Mouse (Mus musculus) liver, embryonic 13.5 days (tissue): ENCODE data around the gene Odaph. TPM values are rescaled to one million over a fixed set of nuclear protein-coding genes. Genes with fewer than 3 reads are reported as not detected.
"Not testable (repeated sequence)": the region's sequence is repeated elsewhere in the genome, so short reads cannot be mapped to it uniquely, and the experiment has no call there.

Experiments
- ATAC-seq: fragments of 200-750 bp; cut with Nextera tagmentation; 2 replicates; pipeline ENCODE4 v1.8.0; 2017; ENCODE audit warnings: low read depth, mild to moderate bottlenecking, moderate number of reproducible peaks, moderate library complexity
- DNase-seq: peaks from one replicate; pipeline ENCODE4 v3.0.0; 2022
- H3K27ac ChIP-seq: fragments of 300-500 bp; sonication (generic); 2 replicates; pipeline ENCODE4 v1.5.1; 2015; ENCODE audit warnings: moderate library complexity, mild to moderate bottlenecking, inconsistent platforms
- H3K27me3 ChIP-seq: fragments of 300-500 bp; sonication (generic); 2 replicates; pipeline ENCODE4 v1.6.1; 2015; ENCODE audit warnings: mild to moderate bottlenecking, inconsistent platforms
- H3K36me3 ChIP-seq: fragments of 300-500 bp; sonication (generic); 2 replicates; pipeline ENCODE4 v1.6.1; 2015; ENCODE audit warnings: mild to moderate bottlenecking, inconsistent platforms
- H3K4me1 ChIP-seq: fragments of 300-500 bp; sonication (generic); replicated peaks from 2 replicates; pipeline ENCODE4 v1.6.1; 2015; ENCODE audit warnings: inconsistent platforms
- H3K4me2 ChIP-seq: fragments of 300-500 bp; sonication (generic); 2 replicates; pipeline ENCODE4 v1.6.1; 2015; ENCODE audit warnings: inconsistent platforms, mild to moderate bottlenecking, moderate library complexity
- H3K4me3 ChIP-seq: fragments of 300-500 bp; sonication (generic); replicated peaks from 2 replicates; pipeline ENCODE4 v1.5.1; 2015; ENCODE audit warnings: mild to moderate bottlenecking, inconsistent platforms
- H3K9ac ChIP-seq: fragments of 300-500 bp; sonication (generic); 2 replicates; pipeline ENCODE4 v1.6.1; 2015; ENCODE audit warnings: mild to moderate bottlenecking, inconsistent platforms
- H3K9me3 ChIP-seq: fragments of 300-500 bp; sonication (generic); replicated peaks from 2 replicates; pipeline ENCODE4 v1.6.1; 2016; ENCODE audit warnings: inconsistent platforms
- WGBS: fragments of 180-500 bp; shearing (Covaris S2); methylation state at CpG from one replicate; pipeline ENCODE4 v1.1.7; 2015; ENCODE audit not compliant: insufficient replicate concordance; 5-methylcytosine and 5-hydroxymethylcytosine counted together
- polyA plus RNA-seq: library from polyadenylated mRNA; unstranded; fragments of >200 nt; fragmentation: Nextera tagmentation; extraction: Ambion mirVana; gene quantifications from 2 replicates; pipeline ENCODE4 v1.2.1, GENCODE M21; 2015

Odaph gene
- not detected in 2 replicates for polyA plus RNA-seq

- no peak for ATAC-seq
Observed at GRCm38 (mm10) chr5:91987236-91987635, at the start of gene Odaph. TSS of gene Odaph (plus strand) at chr5:91987475.

GRCm38 (mm10) chr5:91945609-91946008, 41.7 kb upstream of the Odaph start:
- H3K9ac ChIP-seq, H3K4me1 ChIP-seq, ATAC-seq, H3K4me2 ChIP-seq, H3K4me3 ChIP-seq, H3K9me3 ChIP-seq, DNase-seq, H3K27me3 ChIP-seq, H3K27ac ChIP-seq: not testable (repeated sequence)
- H3K36me3 ChIP-seq: peaks cover 54% of the 10 kb centered on the region
- WGBS: 77% methylated on average over 1 of the region's 1 CpGs

More at GRCm38 (mm10) chr5:91987236-91987635, at the start of gene Odaph:
- no peaks in the 10 kb centered on the region for H3K36me3 ChIP-seq
- WGBS: 63% methylated on average over 4 of the region's 4 CpGs
- no peak within 1 kb of the TSS for H3K4me2 ChIP-seq
- H3K27ac ChIP-seq: no peak within 1 kb of the TSS
- H3K9ac ChIP-seq: no peak within 1 kb of the TSS
- no peaks in the 10 kb centered on the region for H3K27me3 ChIP-seq
- no peaks in the 10 kb centered on the region for H3K4me1 ChIP-seq
- H3K4me3 ChIP-seq: no peak within 1 kb of the TSS
- H3K9me3 ChIP-seq: no peaks in the 10 kb centered on the region
- no peak for DNase-seq

GRCm38 (mm10) chr5:91947008-91947407, 40.3 kb upstream of the Odaph start:
- Histone ChIP-seq H3K36me3 (peaks cover 66% of the 10 kb centered on the region), H3K4me1 (no peaks in the 10 kb centered on the region), H3K9me3 (no peaks in the 10 kb centered on the region), H3K27ac (no peak overlapping the region), H3K9ac (no peak overlapping the region), H3K4me2 (no peak overlapping the region), H3K27me3 (no peaks in the 10 kb centered on the region), H3K4me3 (no peak overlapping the region)
- WGBS: 90% methylated on average over 4 of the region's 4 CpGs
- DNase-seq: no peak
- no peak for ATAC-seq

DNA sequence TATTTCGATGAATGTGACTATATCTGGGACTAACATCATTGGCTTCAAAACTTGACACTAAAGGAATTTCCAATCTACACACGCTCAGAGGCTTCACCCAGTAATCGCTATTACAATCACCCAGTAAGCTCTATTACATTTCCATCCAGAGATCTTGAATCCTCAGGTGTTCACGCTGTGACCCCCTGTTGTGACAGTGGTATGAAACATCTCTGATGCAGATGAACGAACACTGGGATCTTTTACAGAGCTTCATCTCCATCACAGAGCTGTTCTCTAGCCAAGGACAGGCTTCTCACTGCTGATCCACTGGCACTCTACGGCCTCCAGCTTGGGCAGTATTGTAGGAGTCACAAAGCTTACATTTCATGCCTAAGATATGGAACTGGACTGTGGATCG, 37.8 kb upstream of the Odaph start:
- DNase-seq (no peak), ATAC-seq (no peak)
- H3K9ac ChIP-seq: no peak overlapping the region
- peaks cover 83% of the 10 kb centered on the region for H3K36me3 ChIP-seq
- H3K4me1 ChIP-seq: no peaks in the 10 kb centered on the region
- H3K4me2 ChIP-seq: no peak overlapping the region
- no peaks in the 10 kb centered on the region for H3K9me3 ChIP-seq
- H3K27ac ChIP-seq: no peak overlapping the region
- H3K27me3 ChIP-seq: no peaks in the 10 kb centered on the region
- no peak overlapping the region for H3K4me3 ChIP-seq
- 88% methylated on average over 7 of the region's 7 CpGs for WGBS

GRCm38 (mm10) chr5:91951404-91951803, 35.9 kb upstream of the Odaph start:
- Histone ChIP-seq H3K27ac (no peak overlapping the region), H3K27me3 (no peaks in the 10 kb centered on the region), H3K9ac (no peak overlapping the region), H3K36me3 (peaks cover 81% of the 10 kb centered on the region), H3K9me3 (no peaks in the 10 kb centered on the region), H3K4me3 (no peak overlapping the region), H3K4me2 (no peak overlapping the region), H3K4me1 (no peaks in the 10 kb centered on the region)
- DNase-seq (no peak), ATAC-seq (no peak)

DNA sequence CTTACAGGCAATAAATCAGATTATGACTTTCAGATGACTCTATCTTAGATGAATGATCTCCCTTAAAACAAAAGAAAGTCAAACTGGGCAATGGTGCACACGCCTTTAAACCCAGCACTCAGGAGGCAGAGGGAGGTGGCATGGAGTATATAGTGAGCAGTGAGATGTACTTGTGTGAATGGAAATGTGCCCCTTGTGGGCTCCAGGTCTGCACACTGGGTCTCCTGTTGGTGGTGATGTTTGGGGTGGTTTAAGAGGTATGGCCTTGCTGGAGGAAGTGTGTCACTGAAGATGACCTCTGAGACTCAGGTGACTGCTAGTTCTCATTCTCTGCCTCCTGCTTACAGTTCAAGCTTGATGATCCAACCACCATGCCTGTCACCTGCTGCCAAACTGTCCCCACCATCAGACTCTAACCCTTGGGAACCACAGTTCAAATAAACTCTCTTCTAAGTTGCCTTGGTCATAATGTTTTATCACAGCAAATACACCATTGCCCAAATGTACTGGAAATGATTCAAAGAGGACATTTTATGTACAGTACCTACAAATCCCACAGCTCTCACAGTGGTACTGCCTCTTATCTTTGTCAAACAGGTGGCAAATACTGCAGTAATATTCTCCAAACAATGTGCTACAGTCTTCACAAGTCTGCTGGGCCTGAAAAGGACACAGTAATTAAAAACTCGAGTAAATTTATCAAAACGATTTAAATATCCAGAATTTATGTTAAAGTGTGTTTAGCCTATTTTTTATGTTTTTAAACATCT, 30.1 kb upstream of the Odaph start:
- peaks cover 47% of the 10 kb centered on the region for H3K4me1 ChIP-seq
- no peak overlapping the region; the same call in 1 of the 2 replicates for H3K27ac ChIP-seq
- no peak overlapping the region for H3K9ac ChIP-seq
- peaks cover 55% of the 10 kb centered on the region for H3K36me3 ChIP-seq
- no peak overlapping the region for H3K4me2 ChIP-seq
- no peaks in the 10 kb centered on the region for H3K9me3 ChIP-seq
- H3K27me3 ChIP-seq: no peaks in the 10 kb centered on the region
- H3K4me3 ChIP-seq: no peak overlapping the region
- DNase-seq: no peak
- WGBS: 58% methylated on average over 3 of the region's 3 CpGs
- no peak for ATAC-seq

DNA sequence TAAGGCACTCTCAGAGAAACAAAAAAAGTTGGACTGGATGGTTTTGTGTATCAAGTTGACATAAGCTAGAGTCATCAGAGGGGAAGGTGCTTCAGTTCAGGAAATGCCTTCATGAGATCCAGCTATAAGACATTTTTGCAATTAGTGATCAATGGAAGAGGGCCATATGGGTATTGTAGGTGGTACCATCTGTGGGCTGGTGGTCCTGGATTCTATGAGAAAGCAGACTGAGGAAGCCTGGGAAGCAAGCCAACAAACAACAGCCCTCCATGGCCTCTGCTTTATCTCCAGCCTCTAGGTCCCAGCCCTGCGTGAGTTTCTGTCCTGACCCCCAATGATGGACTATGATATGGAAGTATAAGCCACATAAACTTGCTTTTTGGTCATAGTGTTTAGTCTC, 28.2 kb upstream of the Odaph start:
- Histone ChIP-seq H3K4me2 (peak overlapping the region; percentile 37), H3K27ac (peak overlapping the region; percentile 44), H3K9ac (peak overlapping the region; percentile 15; the same call in 1 of the 2 replicates), H3K4me3 (no peak overlapping the region), H3K4me1 (peaks cover 52% of the 10 kb centered on the region), H3K36me3 (peaks cover 39% of the 10 kb centered on the region), H3K9me3 (no peaks in the 10 kb centered on the region), H3K27me3 (no peaks in the 10 kb centered on the region)
- ATAC-seq (no peak), DNase-seq (no peak)
- 35% methylated on average over 1 of the region's 1 CpGs for WGBS

- Histone ChIP-seq H3K4me3 (peak overlapping the region; percentile 83), H3K9me3 (no peaks in the 10 kb centered on the region), H3K4me1 (peaks cover 52% of the 10 kb centered on the region), H3K4me2 (peak overlapping the region; percentile 81), H3K9ac (peak overlapping the region; percentile 90), H3K36me3 (peaks cover 31% of the 10 kb centered on the region), H3K27ac (peak overlapping the region; percentile 30; the same call in 1 of the 2 replicates), H3K27me3 (no peaks in the 10 kb centered on the region)
- DNase-seq (no peak), ATAC-seq (no peak)
- 94% methylated on average over 1 of the region's 1 CpGs for WGBS
Observed at GRCm38 (mm10) chr5:91959986-91960385, 27.3 kb upstream of the Odaph start.

- Histone ChIP-seq H3K4me3 (peak overlapping the region; percentile 83), H3K27me3 (no peaks in the 10 kb centered on the region), H3K4me1 (peaks cover 52% of the 10 kb centered on the region), H3K36me3 (peaks cover 26% of the 10 kb centered on the region), H3K9ac (peak overlapping the region; percentile 90), H3K4me2 (peak overlapping the region; percentile 81), H3K27ac (peak overlapping the region; percentile 96), H3K9me3 (no peaks in the 10 kb centered on the region)
- WGBS: 30% methylated on average over 3 of the region's 3 CpGs
- DNase-seq (peak; percentile 60), ATAC-seq (peak; percentile 67)
Observed at GRCm38 (mm10) chr5:91960606-91961254, 26.5 kb upstream of the Odaph start.

DNA sequence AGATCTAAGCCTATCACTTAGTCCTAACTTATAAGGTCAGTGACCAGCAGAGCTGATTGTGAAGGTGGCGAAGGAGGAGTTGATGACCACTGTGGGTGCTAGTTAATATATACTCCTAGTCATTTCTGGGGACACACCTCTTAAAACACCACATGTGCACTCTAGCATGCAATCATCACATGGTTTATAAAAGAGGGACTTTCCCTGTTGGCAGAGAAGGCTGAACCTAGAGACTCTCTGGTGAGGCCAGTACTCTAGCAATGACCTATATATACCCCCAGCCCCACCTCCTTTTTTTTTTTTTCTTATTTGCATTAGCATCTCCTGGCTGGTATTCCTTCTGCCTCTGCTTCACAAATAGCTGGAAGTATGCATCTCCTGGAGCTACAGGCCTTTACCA, 25.9 kb upstream of the Odaph start:
- peak overlapping the region; percentile 83 for H3K4me3 ChIP-seq
- H3K27me3 ChIP-seq: no peaks in the 10 kb centered on the region
- ATAC-seq (no peak), DNase-seq (no peak)
- peaks cover 23% of the 10 kb centered on the region for H3K36me3 ChIP-seq
- H3K9me3 ChIP-seq: no peaks in the 10 kb centered on the region
- H3K9ac ChIP-seq: peak overlapping the region; percentile 90
- peak overlapping the region; percentile 96 for H3K27ac ChIP-seq
- peak overlapping the region; percentile 81 for H3K4me2 ChIP-seq
- H3K4me1 ChIP-seq: peaks cover 52% of the 10 kb centered on the region
- WGBS: 72% methylated on average over 1 of the region's 1 CpGs

GRCm38 (mm10) chr5:91962259-91962638, 25.0 kb upstream of the Odaph start:
- ATAC-seq: no peak

More at GRCm38 (mm10) chr5:91962259-91962638, 25.0 kb upstream of the Odaph start:
- under 1% methylated on average over 14 of the region's 14 CpGs for WGBS
- Histone ChIP-seq H3K36me3 (peaks cover 15% of the 10 kb centered on the region), H3K4me2 (peak overlapping the region; percentile 81), H3K27me3 (no peaks in the 10 kb centered on the region), H3K9me3 (no peaks in the 10 kb centered on the region), H3K27ac (peak overlapping the region; percentile 96), H3K9ac (peak overlapping the region; percentile 90), H3K4me1 (peaks cover 48% of the 10 kb centered on the region), H3K4me3 (peak overlapping the region; percentile 83)
- no peak for DNase-seq
